Mouse (Mus musculus) liver, embryonic 12.5 days (tissue): ENCODE results near the gene Nprl2. TPM values are rescaled to one million over a fixed set of nuclear protein-coding genes. Genes with fewer than 3 reads are reported as not detected.

Experiments
- ATAC-seq: fragments of 200-750 bp; cut with Nextera tagmentation; 2 replicates; pipeline ENCODE4 v1.8.0; 2017; ENCODE audit warnings: moderate number of reproducible peaks, mild to moderate bottlenecking, moderate library complexity
- H3K27ac ChIP-seq: fragments of 300-500 bp; sonication (generic); 2 replicates; pipeline ENCODE4 v1.5.1; 2016; ENCODE audit warnings: mild to moderate bottlenecking
- H3K27me3 ChIP-seq: fragments of 300-500 bp; sonication (generic); replicated peaks from 2 replicates; pipeline ENCODE4 v1.6.1; 2016; ENCODE audit warnings: mild to moderate bottlenecking, moderate library complexity
- H3K36me3 ChIP-seq: fragments of 300-500 bp; sonication (generic); 2 replicates; pipeline ENCODE4 v1.6.1; 2016; ENCODE audit warnings: mild to moderate bottlenecking, moderate library complexity
- H3K4me1 ChIP-seq: fragments of 300-500 bp; sonication (generic); 2 replicates; pipeline ENCODE4 v1.6.1; 2016
- H3K4me2 ChIP-seq: fragments of 300-500 bp; sonication (generic); 2 replicates; pipeline ENCODE4 v1.6.1; 2016; ENCODE audit warnings: mild to moderate bottlenecking, moderate library complexity
- H3K4me3 ChIP-seq: fragments of 300-500 bp; sonication (generic); 2 replicates; pipeline ENCODE4 v1.5.1; 2016; ENCODE audit warnings: mild to moderate bottlenecking, moderate library complexity
- H3K9ac ChIP-seq: fragments of 300-500 bp; sonication (generic); 2 replicates; pipeline ENCODE4 v1.6.1; 2016; ENCODE audit warnings: mild to moderate bottlenecking, moderate library complexity
- H3K9me3 ChIP-seq: fragments of 300-500 bp; sonication (generic); replicated peaks from 2 replicates; pipeline ENCODE4 v1.6.1; 2016; ENCODE audit warnings: mild to moderate bottlenecking, moderate library complexity
- whole genome bisulfite sequencing: fragments of 180-500 bp; shearing (Covaris S2); methylation state at CpG from one replicate; pipeline ENCODE4 v1.1.7; 2016; ENCODE audit not compliant: insufficient replicate concordance; 5-methylcytosine and 5-hydroxymethylcytosine counted together
- polyA plus RNA-seq: library from polyadenylated mRNA; unstranded; fragments of >200 nt; fragmentation: Nextera tagmentation; extraction: Ambion mirVana; gene quantifications from 2 replicates; pipeline ENCODE4 v1.2.1, GENCODE M21; 2016

Gene Nprl2
- polyA plus RNA-seq, 1 experiment from 2014 or later: 15.3 TPM

DNA sequence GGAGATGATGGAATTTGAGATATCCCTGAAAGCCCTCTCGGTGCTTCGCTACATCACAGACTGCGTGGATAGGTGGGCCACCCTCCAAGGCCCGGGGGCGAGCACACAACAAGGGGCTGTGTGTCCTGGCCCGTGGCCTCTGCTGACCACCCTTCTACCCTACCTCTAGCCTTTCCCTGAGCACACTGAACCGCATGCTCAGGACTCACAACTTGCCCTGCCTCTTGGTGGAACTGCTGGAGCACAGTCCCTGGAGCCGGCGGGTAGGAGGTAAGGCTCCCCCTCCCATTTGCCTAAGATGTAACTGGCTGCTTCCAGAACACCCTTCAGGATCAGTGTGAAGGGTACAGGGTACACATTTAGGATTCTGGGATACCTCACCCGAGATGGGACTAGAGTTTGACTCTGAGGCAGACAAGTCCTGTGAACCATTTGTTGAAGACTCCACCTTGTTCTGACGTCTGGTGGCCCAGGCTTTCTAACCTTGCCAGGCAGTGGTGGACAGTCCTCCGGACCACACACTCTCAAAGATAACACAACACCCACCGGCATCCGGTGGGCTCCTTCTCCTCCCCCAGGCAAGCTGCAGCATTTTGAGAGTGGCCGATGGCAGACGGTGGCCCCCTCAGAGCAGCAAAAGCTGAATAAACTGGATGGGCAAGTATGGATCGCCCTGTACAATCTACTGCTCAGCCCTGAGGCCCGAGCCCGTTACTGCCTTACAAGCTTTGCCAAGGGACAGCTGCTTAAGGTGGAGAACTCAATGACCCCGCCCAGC lies 7.5 kb downstream of the Nprl2 start:
- no peaks in the 10 kb centered on the region for H3K9me3 ChIP-seq
- no peak overlapping the region for H3K4me2 ChIP-seq
- peaks cover 9% of the 10 kb centered on the region for H3K36me3 ChIP-seq
- H3K27ac ChIP-seq: no peak overlapping the region
- H3K27me3 ChIP-seq: peaks cover 45% of the 10 kb centered on the region
- WGBS: 76% methylated on average over 20 of the region's 20 CpGs
- H3K4me1 ChIP-seq: peaks cover 66% of the 10 kb centered on the region
- ATAC-seq: no peak
- H3K9ac ChIP-seq: no peak overlapping the region
- H3K4me3 ChIP-seq: no peak overlapping the region

DNA sequence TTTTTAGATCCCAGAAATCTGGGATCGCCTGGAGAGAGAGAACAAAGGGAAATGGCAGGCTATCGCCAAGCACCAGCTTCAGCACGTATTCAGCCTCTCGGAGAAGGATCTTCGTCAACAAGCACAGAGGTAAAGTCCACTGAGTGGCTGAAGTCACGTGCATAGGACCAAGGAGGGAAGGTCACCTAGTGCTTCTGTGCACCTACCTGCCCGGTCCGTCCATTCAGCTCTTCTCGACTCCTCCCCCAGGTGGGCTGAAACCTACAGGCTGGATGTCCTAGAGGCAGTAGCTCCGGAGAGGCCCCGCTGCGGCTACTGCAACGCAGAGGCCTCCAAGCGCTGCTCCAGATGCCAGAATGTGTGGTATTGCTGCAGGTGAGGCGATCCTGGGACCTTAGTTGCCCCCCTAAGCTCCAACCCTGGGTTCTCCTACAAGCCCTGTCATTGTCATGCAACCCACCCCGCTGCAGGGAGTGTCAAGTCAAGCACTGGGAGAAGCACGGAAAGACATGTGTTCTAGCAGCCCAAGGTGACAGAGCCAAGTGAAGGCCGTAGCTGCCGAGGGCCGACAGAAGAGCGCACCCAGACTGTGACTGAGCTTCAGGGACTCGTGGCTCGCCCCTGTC lies 8.6 kb downstream of the Nprl2 start:
- WGBS: 37% methylated on average over 23 of the region's 23 CpGs
- H3K27me3 ChIP-seq: peaks cover 45% of the 10 kb centered on the region
- ATAC-seq: no peak
- no peaks in the 10 kb centered on the region for H3K9me3 ChIP-seq
- H3K27ac ChIP-seq: 0 out of 2 replicates have a peak overlapping the region, but pooled peaks have one; percentile 57
- H3K4me2 ChIP-seq: peak overlapping the region; percentile 95
- H3K36me3 ChIP-seq: no peaks in the 10 kb centered on the region
- peak overlapping the region; percentile 59 for H3K4me3 ChIP-seq
- H3K9ac ChIP-seq: peak overlapping the region; percentile 76
- peaks cover 66% of the 10 kb centered on the region for H3K4me1 ChIP-seq

DNA sequence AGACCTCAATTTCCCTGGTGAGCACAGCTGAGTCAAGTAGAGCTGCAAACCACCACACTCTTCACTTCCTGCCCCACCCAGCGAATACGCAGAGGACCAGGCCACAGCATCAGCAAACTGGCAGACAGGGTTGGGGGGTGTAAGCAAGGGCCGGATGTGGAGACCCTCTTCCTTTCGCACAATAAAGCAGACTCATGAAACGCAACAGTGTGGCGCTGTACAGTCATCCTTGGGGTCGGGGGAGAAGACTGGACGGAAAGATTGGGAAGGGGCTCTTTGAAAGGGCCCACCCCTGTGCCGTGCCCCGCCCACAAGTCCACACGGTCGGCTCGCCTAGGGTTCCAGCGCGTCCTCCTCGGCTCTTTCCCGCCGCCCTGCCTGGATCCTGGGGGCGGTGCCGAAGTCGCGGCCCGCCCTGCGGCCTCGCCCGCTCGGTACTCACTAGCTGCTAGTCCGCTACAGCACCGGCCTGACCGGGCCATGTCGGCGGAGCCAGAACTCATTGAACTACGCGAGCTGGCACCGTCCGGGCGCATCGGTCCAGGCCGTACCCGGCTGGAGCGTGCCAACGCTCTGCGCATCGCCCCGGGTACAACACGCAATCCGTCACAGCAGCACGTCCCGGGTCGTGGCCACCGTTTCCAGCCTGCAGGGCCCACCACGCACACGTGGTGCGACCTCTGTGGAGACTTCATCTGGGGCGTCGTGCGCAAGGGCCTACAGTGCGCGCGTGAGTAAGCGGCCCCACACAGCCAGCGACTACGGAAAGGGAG lies 9.3 kb downstream of the Nprl2 start, which contains the start of gene Rassf1:
Gene Rassf1, plus strand, starts transcription at position 439 of the 773 bp plus-strand sequence.
- peaks cover 45% of the 10 kb centered on the region for H3K27me3 ChIP-seq
- peak within 1 kb of the TSS; percentile 76 for H3K9ac ChIP-seq
- H3K9me3 ChIP-seq: no peaks in the 10 kb centered on the region
- peak within 1 kb of the TSS; percentile 95 for H3K4me2 ChIP-seq
- H3K4me1 ChIP-seq: peaks cover 66% of the 10 kb centered on the region
- no peaks in the 10 kb centered on the region; the same call in 1 of the 2 replicates for H3K36me3 ChIP-seq
- peak within 1 kb of the TSS; percentile 59 for H3K4me3 ChIP-seq
- 2% methylated on average over 63 of the region's 63 CpGs for WGBS
- peak within 1 kb of the TSS; percentile 57; the same call in 1 of the 2 replicates for H3K27ac ChIP-seq
- peak; percentile 57 for ATAC-seq

DNA sequence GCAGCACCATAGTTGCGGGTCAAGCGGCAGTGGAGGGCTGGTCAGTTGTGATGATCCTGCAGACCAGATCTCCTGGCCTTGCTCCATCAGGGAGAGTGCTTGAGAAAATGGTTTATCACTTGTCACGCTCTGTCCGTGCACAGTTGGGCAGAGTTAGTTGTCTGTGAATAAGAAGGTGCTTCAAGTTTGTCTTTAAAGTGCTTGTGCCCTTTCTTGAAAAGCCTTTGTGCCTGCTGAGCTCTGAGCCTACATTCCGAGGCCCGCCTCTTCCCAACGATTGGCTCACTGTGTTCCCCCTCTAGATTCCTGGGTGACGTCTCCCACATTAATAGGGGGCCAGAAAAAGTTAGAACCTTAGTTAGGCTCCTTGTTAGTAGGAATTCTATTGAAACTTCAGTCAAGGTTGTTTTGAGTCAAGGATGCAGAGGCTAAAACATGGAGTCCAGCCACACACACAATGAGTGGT lies 9.9 kb downstream of the Nprl2 start:
- no peak overlapping the region for H3K27ac ChIP-seq
- WGBS: 22% methylated on average over 8 of the region's 8 CpGs
- ATAC-seq: no peak

DNA sequence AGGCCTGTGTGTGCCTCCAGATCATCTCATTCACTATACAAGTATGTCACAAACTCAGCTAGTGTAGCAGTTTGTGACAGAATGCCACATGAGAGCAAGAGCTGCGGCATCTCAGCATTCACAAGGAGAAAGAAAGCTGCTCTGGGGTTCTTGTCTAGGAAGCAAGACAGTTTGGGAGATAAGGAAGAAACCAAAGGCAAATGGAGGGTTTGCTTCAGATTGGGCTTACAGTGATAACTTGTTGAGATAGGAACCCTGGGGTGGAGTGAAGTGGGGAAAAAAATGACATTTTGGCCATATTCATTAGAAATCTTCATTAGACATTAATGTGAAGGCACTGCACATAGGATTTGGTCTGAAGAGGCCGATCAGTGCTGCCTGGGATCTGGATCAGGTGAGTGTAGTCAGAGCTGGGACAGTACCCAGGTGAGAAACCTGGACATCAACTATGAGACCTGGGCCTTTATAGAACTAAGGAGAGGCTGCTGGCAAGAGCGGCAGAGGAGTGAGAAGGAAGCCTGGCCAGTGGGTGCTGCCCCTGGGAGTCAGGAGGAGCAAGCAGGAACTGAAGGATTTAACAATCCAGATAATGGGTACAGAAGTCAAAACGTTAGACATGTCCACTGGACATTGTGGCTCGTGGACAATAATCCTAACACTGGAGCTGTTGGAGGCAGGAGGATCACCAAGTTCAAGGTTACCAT lies 10.8 kb downstream of the Nprl2 start:
- Histone ChIP-seq H3K9ac (no peak overlapping the region; the same call in 1 of the 2 replicates), H3K4me1 (peaks cover 65% of the 10 kb centered on the region), H3K36me3 (peaks cover 15% of the 10 kb centered on the region), H3K27me3 (peaks cover 45% of the 10 kb centered on the region), H3K4me3 (0 out of 2 replicates have a peak overlapping the region, but pooled peaks have one; percentile 80), H3K9me3 (no peaks in the 10 kb centered on the region), H3K4me2 (peak overlapping the region; percentile 95), H3K27ac (no peak overlapping the region)
- WGBS: 61% methylated on average over 5 of the region's 5 CpGs
- ATAC-seq: no peak

More for the DNA sequence above, 9.9 kb downstream of the Nprl2 start:
- H3K36me3 ChIP-seq: peaks cover 6% of the 10 kb centered on the region
- no peaks in the 10 kb centered on the region for H3K9me3 ChIP-seq
- peak overlapping the region; percentile 59 for H3K4me3 ChIP-seq
- H3K9ac ChIP-seq: peak overlapping the region; percentile 76
- peaks cover 45% of the 10 kb centered on the region for H3K27me3 ChIP-seq
- peak overlapping the region; percentile 95 for H3K4me2 ChIP-seq
- peaks cover 66% of the 10 kb centered on the region for H3K4me1 ChIP-seq

DNA sequence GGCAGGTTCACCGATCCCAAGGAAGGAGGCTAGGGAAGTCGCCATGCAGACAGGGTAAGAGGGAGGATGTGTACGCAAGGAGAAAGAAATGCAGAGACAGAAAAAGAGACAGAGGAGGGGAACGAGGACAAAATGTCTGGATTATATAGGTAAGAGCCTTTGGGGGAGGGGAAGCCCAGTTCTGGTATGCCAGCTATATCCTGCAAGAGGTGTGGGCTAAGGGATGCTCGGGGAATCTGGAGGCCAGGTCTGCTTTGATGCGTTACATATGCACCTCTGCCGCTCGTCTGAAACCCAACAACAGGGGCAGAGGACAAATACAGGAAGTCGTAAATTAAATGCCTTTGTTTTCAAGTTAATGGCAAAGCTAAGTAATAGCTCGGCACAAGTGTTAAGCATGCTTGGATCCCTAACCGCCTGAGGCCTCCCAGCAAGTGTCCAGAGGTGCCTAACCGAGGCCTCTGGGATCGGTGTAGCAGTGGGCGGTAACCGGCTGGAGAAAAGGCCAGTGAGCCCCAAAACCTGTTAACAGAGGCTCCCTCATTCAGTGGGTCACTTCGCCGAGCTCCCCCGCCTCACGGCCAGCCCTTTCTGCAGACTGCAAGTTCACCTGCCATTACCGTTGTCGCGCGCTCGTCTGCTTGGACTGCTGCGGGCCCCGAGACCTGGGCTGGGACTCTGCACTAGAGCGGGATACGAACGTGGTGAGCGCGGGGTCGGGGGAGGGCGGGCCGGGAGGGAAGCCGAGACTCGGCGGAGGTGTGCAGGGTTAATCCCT lies 11.7 kb downstream of the Nprl2 start:
- Histone ChIP-seq H3K27ac (peak overlapping the region; percentile 79), H3K27me3 (peaks cover 37% of the 10 kb centered on the region), H3K9ac (peak overlapping the region; percentile 76), H3K4me1 (peaks cover 65% of the 10 kb centered on the region), H3K9me3 (no peaks in the 10 kb centered on the region), H3K36me3 (peaks cover 24% of the 10 kb centered on the region), H3K4me3 (peak overlapping the region; percentile 80), H3K4me2 (peak overlapping the region; percentile 95)
- WGBS: 6% methylated on average over 37 of the region's 37 CpGs
- peak; percentile 51 for ATAC-seq

DNA sequence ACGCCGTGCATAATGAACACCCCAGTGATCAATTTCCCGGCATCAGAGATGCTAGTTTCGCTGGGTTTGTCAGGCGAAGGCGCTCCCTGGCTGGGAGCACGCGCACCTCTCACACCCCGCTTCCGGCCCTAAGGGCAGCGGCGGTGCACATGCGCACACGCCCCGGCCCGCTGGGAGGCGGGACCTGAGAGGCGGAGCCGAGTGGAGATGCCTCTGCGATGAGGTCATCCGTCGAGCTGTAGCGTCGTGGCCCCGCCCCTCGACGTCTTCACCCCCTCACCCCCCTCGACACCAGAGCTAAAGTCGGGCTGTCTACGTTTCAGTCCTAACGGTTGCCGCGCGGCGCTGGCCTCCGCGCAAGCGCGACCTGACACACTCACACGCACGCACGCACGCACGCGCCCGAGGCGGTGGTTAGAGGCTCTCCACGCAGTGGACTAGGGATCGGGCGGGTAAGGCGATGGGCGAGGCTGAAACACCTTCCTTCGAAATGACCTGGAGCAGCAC lies 12.3 kb downstream of the Nprl2 start:
- Histone ChIP-seq H3K4me3 (peak overlapping the region; percentile 80), H3K9me3 (no peaks in the 10 kb centered on the region), H3K27ac (peak overlapping the region; percentile 96), H3K4me1 (peaks cover 65% of the 10 kb centered on the region), H3K27me3 (peaks cover 31% of the 10 kb centered on the region), H3K9ac (peak overlapping the region; percentile 93), H3K36me3 (peaks cover 30% of the 10 kb centered on the region), H3K4me2 (peak overlapping the region; percentile 95)
- ATAC-seq: peak; percentile 89
- under 1% methylated on average over 53 of the region's 53 CpGs for WGBS

DNA sequence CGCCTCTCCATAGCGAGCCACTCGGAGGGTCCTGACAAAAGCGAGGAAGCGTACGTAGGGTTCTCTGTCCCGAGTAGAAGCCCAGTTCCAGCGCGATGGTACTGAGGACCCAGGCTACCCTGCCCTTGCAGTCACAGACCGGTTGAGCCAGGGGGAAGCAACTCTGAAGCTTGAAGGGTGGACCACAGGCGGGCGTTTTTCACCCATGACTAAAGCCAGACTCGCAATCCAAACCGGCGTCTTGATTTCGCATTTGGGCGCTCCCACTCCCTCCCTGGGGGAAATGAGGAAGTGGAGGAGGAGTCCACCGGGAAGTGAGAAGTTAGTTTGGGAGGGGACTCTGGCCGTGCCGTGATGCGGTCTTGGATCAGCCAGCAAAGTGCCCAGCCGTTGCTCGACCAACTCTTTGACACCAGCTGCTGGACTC lies 13.0 kb downstream of the Nprl2 start:
- Histone ChIP-seq H3K9me3 (no peaks in the 10 kb centered on the region), H3K27me3 (peaks cover 25% of the 10 kb centered on the region), H3K9ac (peak overlapping the region; percentile 93), H3K4me3 (peak overlapping the region; percentile 80), H3K4me1 (peaks cover 65% of the 10 kb centered on the region), H3K27ac (peak overlapping the region; percentile 96), H3K4me2 (peak overlapping the region; percentile 95), H3K36me3 (peaks cover 37% of the 10 kb centered on the region)
- peak; percentile 14 for ATAC-seq
- WGBS: 0% methylated on average over 23 of the region's 23 CpGs

DNA sequence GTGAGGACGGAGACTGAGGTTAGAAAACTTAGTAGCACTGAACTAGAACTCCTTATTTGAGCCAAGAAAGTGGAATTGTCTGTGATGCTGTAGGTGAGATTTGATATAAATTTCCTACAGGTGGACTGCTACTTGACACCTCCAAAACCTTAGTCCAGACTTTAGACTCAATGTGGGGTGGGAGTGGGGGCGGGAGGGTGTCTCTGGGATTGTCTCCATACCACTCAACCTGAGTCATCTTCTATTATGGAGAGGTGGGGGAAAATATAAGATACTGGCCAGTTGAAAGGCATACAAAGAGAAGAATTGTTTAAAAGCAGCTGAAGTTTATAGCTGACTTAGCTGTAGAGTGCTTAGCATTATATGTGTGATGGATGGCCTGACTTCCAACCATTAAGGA lies 13.7 kb downstream of the Nprl2 start:
- no peak for ATAC-seq
- Histone ChIP-seq H3K4me1 (peaks cover 59% of the 10 kb centered on the region), H3K27ac (peak overlapping the region; percentile 96), H3K9me3 (no peaks in the 10 kb centered on the region), H3K4me2 (peak overlapping the region; percentile 95), H3K36me3 (peaks cover 44% of the 10 kb centered on the region), H3K9ac (peak overlapping the region; percentile 93), H3K27me3 (peaks cover 18% of the 10 kb centered on the region), H3K4me3 (peak overlapping the region; percentile 80)
- 38% methylated on average over 2 of the region's 2 CpGs for WGBS

DNA sequence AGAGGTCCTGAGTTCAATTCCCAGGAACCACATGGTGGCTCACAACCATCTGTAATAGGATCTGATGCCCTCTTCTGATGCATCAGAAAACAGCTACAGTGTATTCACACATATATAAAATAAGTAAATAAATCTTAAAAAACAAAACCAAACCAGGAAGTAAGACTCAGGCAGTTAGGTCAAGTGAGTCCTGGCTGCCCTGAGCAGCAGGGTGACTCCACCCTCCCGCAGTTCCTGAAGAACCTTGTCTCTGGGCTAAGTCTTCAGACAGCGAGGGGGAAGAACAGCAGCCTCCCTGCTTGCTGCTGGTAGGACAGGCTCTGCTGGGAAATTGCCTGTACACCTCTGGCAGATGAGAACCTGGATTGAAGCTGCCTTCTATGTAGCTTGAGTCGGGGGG lies 14.3 kb downstream of the Nprl2 start:
- peak overlapping the region; percentile 96 for H3K27ac ChIP-seq
- H3K4me3 ChIP-seq: peak overlapping the region; percentile 80
- 40% methylated on average over 3 of the region's 3 CpGs for WGBS
- H3K9me3 ChIP-seq: no peaks in the 10 kb centered on the region
- peaks cover 50% of the 10 kb centered on the region for H3K36me3 ChIP-seq
- peaks cover 12% of the 10 kb centered on the region; the same call in 1 of the 2 replicates for H3K27me3 ChIP-seq
- no peak for ATAC-seq
- H3K9ac ChIP-seq: peak overlapping the region; percentile 93
- peak overlapping the region; percentile 95 for H3K4me2 ChIP-seq
- peaks cover 52% of the 10 kb centered on the region for H3K4me1 ChIP-seq
